ENCODE assay signal across 19 mouse cellular contexts in the genomic region with DNA sequence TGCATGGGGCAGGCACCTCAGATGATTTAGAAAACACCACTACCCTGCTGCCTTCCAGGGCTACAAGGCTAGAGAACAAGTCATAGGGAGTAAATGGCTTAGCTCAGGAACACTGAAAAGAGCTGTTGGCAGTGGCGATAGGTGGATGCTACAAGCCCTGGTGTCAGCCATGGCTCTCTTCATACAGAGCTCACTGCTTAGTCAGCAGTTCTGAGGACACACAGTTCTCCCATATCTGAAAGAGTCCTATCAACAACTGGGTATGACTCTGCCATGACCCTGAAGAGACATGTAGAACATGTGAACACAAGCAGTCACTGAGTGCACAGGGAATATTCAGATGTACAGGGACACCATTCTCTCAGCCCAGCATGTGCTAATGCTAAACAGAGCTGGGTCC.
DNase-seq lines count a peak whose midpoint lies in the region; ATAC-seq and TF ChIP-seq lines count a peak whose summit lies in the region.
"Had no signal": no experiment of that assay in that cellular context is flagged by ENCODE, and none has a peak within 500 bp of the region (broad histone marks: within the 10 kb centered on the region; RNA-seq: fewer than 3 reads in every experiment).

No protein-coding gene starts in this region.

- no peak overlapping the region for H3K9ac ChIP-seq in liver, embryonic 16.5 days (ENCODE audit: low read depth, low read length)
- no peak overlapping the region for H3K9ac ChIP-seq in liver, embryonic 12.5 days
- H3K9ac ChIP-seq: forebrain, embryonic 15.5 days; heart, embryonic 12.5 days; limb, embryonic 13.5 days; lung, embryonic 14.5 days; neural tube, embryonic 13.5 days had no signal

- no peaks in the 10 kb centered on the region for H3K9me3 ChIP-seq in liver, embryonic 16.5 days (replicated peaks; ENCODE audit: control insufficient read depth, low read length)
- H3K9me3 ChIP-seq in liver, embryonic 12.5 days (replicated peaks) = no peaks in the 10 kb centered on the region
- H3K9me3 ChIP-seq: forebrain, embryonic 15.5 days; limb, embryonic 13.5 days; neural tube, embryonic 13.5 days had no signal

- TF ChIP-seq POLR2A in bone marrow macrophage, adult 2 months (IDR thresholded peaks at IDR 0.05; ENCODE audit: borderline replicate concordance, low read depth, low read length) = no peak

- no peak overlapping the region for H3K4me3 ChIP-seq in liver, embryonic 16.5 days (ENCODE audit: low read depth, low read length)
- no peak overlapping the region for H3K4me3 ChIP-seq in liver, embryonic 12.5 days
- no peak overlapping the region for H3K4me3 ChIP-seq in bone marrow macrophage, adult 2 months (ENCODE audit: insufficient read depth, low read length)
- H3K4me3 ChIP-seq: erythroblast, embryonic 14.5 days; forebrain, embryonic 15.5 days; heart, embryonic 12.5 days; limb, embryonic 13.5 days; neural tube, embryonic 13.5 days had no signal

- no peak overlapping the region for H3K4me2 ChIP-seq in liver, embryonic 16.5 days (ENCODE audit: low read depth, low read length)
- H3K4me2 ChIP-seq in liver, embryonic 12.5 days = no peak overlapping the region
- H3K4me2 ChIP-seq: forebrain, embryonic 15.5 days; heart, embryonic 12.5 days; limb, embryonic 13.5 days; lung, embryonic 14.5 days; neural tube, embryonic 13.5 days had no signal

- peak; percentile 12; the same call in 1 of the 2 replicates for ATAC-seq in liver, embryonic 16.5 days (ENCODE audit: low read depth)
- ATAC-seq in liver, embryonic 12.5 days = no peak
- ATAC-seq: forebrain, embryonic 15.5 days had no signal

- no peak for TF ChIP-seq CTCF in bone marrow macrophage, adult 2 months (IDR thresholded peaks at IDR 0.05; ENCODE audit: low read depth, low read length)

- H3K4me1 ChIP-seq in liver, embryonic 16.5 days (ENCODE audit: control insufficient read depth, low read depth, low read length) = no peaks in the 10 kb centered on the region
- no peaks in the 10 kb centered on the region for H3K4me1 ChIP-seq in liver, embryonic 12.5 days
- peaks cover 39% of the 10 kb centered on the region for H3K4me1 ChIP-seq in bone marrow macrophage, adult 2 months (ENCODE audit: control insufficient read depth, insufficient read depth, low read length)
- H3K4me1 ChIP-seq: heart, embryonic 12.5 days; limb, embryonic 13.5 days; neural tube, embryonic 13.5 days had no signal

- 52% methylated on average over 1 of the region's 1 CpGs for WGBS in liver, embryonic 16.5 days (ENCODE audit: insufficient replicate concordance)
- 70% methylated on average over 1 of the region's 1 CpGs for WGBS in liver, embryonic 12.5 days (ENCODE audit: insufficient replicate concordance)

- DNase-seq in thymus, postnatal 0 days (ENCODE audit: low spot score) = peak; percentile 51
- DNase-seq in thymus, postnatal 36 days = no peak
- DNase-seq in kidney, postnatal 14 days = no peak
- no peak for DNase-seq in retina, embryonic 14.5 days (ENCODE audit: low spot score)
- DNase-seq: adrenal gland, adult 2 months; cerebellum, adult 11 months; kidney, adult 18-20 months; kidney, postnatal 36 days; lung, embryonic 14.5 days; right cerebral cortex, postnatal 25 days had no signal

- no peaks in the 10 kb centered on the region for H3K27me3 ChIP-seq in liver, embryonic 16.5 days (ENCODE audit: control insufficient read depth, insufficient read depth, low read depth, low read length)
- no peaks in the 10 kb centered on the region for H3K27me3 ChIP-seq in liver, embryonic 12.5 days (replicated peaks)
- H3K27me3 ChIP-seq: forebrain, embryonic 15.5 days; heart, embryonic 12.5 days; limb, embryonic 13.5 days; neural tube, embryonic 13.5 days had no signal

- no peak overlapping the region for H3K27ac ChIP-seq in liver, embryonic 16.5 days (ENCODE audit: low read length)
- H3K27ac ChIP-seq in liver, embryonic 12.5 days = no peak overlapping the region
- H3K27ac ChIP-seq in bone marrow macrophage, adult 2 months (ENCODE audit: insufficient read depth, low read depth, low read length) = peak overlapping the region; percentile 13; the same call in 1 of the 2 replicates
- H3K27ac ChIP-seq: forebrain, embryonic 15.5 days; hindbrain, postnatal 0 days; limb, embryonic 13.5 days; neural tube, embryonic 13.5 days had no signal

- H3K36me3 ChIP-seq in liver, embryonic 16.5 days (ENCODE audit: control insufficient read depth, insufficient read depth) = no peaks in the 10 kb centered on the region
- H3K36me3 ChIP-seq in liver, embryonic 12.5 days = no peaks in the 10 kb centered on the region
- H3K36me3 ChIP-seq: forebrain, embryonic 15.5 days; heart, embryonic 12.5 days; limb, embryonic 13.5 days; neural tube, embryonic 13.5 days had no signal
